Mouse (Mus musculus): Measurements from ENCODE around the gene Car5a. TPM values are rescaled to one million over a fixed set of nuclear protein-coding genes. Genes with fewer than 3 reads are reported as not detected.

The Car5a gene
- polyA plus RNA-seq, 2 experiments, result 0.87 to 1.3 TPM

DNA sequence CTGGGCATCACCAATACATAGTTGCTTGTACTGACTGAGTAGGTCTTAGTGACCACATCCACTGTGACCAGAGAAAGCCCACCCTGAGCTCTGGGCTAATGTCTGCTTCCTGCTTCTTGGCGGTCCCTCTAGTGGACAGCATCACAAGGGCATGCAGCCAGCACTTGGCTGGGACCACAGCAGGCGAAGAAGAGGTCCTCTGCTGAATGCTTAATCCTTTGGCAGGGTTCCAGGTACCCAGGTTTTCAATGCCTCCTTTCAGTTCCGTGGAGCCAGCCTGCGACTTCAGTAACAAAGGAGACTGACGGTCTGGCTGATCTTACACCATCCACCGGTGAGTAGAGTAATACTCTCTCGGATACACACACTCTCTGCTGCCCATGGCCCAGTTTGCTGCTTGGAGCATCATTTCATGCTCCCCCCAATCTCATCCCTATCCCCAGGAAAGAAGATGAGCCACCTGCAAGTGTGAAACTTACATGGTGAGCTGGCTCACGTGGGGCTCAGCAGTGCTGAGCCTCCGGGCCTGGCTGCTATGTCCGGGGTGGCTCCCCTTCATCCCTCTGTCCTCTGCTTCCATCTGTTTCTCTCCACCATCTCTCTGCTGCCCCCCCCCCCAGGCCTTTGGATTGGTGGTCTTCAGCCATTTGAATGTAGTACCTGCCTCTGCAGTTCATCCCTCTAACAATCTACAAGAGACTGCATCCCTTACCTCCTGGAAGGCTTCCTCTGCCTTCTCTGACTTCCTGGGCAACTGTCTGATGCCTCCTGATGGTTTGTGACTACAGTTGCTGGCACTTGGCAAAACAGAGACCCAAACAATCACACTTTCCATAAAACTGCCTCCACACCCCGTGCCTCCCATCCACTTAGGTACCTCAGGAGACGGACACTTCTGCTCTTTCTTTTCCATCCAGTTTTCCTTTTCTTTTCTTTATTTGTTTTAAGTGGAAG lies 9.1 kb downstream of the Car5a start:
- DNase-seq (ENCODE audit: low read depth in 3 of 3, low spot score in 3 of 3) (no peak), ATAC-seq (ENCODE audit: insufficient read depth) (no peak)
- no peak overlapping the region for H3K4me2 ChIP-seq (ENCODE audit: low read depth)
- no peaks in the 10 kb centered on the region for H3K27me3 ChIP-seq (ENCODE audit: control insufficient read depth, insufficient read depth, low read length)
- H3K4me3 ChIP-seq (ENCODE audit: insufficient read depth in 1 of 2, low read depth in 2 of 2, low read length in 2 of 2), result no peak overlapping the region
- TF ChIP-seq EP300 (IDR thresholded peaks at IDR 0.05; ENCODE audit: low read depth), result no peak
- peak; percentile 49 for TF ChIP-seq CTCF (IDR thresholded peaks at IDR 0.05; ENCODE audit: low read depth)
- H3K9me3 ChIP-seq (ENCODE audit: control insufficient read depth, low read length), result no peaks in the 10 kb centered on the region
- H3K4me1 ChIP-seq (replicated peaks; ENCODE audit: control insufficient read depth in 2 of 2, insufficient read depth in 2 of 2, low read length in 1 of 2), result no peaks in the 10 kb centered on the region; a peak in 1 of 4 replicates
- WGBS (ENCODE audit: insufficient replicate concordance), result 58% methylated on average over 12 of the region's 12 CpGs
- no peak overlapping the region for H3K9ac ChIP-seq (replicated peaks)
- H3K36me3 ChIP-seq (replicated peaks; ENCODE audit: control insufficient read depth, insufficient read depth, low read depth), result no peaks in the 10 kb centered on the region
- H3K27ac ChIP-seq, result no peak overlapping the region

DNA sequence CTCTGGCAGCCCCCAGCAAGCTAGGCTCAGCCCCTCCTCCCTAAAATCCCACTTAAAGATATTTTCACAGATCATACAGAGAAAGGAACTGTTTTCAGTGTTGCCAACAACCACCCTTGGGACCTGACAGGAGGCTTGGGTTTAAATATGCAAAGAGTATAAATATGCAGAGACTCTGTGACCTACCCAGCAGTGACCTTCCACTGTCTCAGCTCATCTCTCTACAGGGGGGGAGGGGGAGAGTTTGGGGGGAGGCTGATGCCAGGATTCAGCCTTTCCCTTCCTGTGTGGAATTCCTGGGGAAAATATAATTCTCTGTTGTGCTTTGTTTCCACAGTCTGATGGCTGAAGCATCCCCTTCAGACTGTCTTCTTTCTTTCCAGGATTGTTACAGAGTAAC lies 9.8 kb downstream of the Car5a start:
- no peaks in the 10 kb centered on the region; a peak in 1 of 4 replicates for H3K4me1 ChIP-seq (replicated peaks; ENCODE audit: control insufficient read depth in 2 of 2, insufficient read depth in 2 of 2, low read length in 1 of 2)
- H3K27me3 ChIP-seq (ENCODE audit: control insufficient read depth, insufficient read depth, low read length), result no peaks in the 10 kb centered on the region
- no peak for ATAC-seq (ENCODE audit: insufficient read depth)
- H3K9ac ChIP-seq (replicated peaks), result no peak overlapping the region
- no peaks in the 10 kb centered on the region for H3K9me3 ChIP-seq (ENCODE audit: control insufficient read depth, low read length)
- no peaks in the 10 kb centered on the region for H3K36me3 ChIP-seq (replicated peaks; ENCODE audit: control insufficient read depth, insufficient read depth, low read depth)
- no peak overlapping the region for H3K27ac ChIP-seq
- H3K4me2 ChIP-seq (ENCODE audit: low read depth), result no peak overlapping the region
- no peak overlapping the region for H3K4me3 ChIP-seq (ENCODE audit: insufficient read depth in 1 of 2, low read depth in 2 of 2, low read length in 2 of 2)
- no peak for TF ChIP-seq EP300 (IDR thresholded peaks at IDR 0.05; ENCODE audit: low read depth)
- TF ChIP-seq CTCF (IDR thresholded peaks at IDR 0.05; ENCODE audit: low read depth), result no peak
- no peak for DNase-seq (ENCODE audit: low read depth in 3 of 3, low spot score in 3 of 3)

DNA sequence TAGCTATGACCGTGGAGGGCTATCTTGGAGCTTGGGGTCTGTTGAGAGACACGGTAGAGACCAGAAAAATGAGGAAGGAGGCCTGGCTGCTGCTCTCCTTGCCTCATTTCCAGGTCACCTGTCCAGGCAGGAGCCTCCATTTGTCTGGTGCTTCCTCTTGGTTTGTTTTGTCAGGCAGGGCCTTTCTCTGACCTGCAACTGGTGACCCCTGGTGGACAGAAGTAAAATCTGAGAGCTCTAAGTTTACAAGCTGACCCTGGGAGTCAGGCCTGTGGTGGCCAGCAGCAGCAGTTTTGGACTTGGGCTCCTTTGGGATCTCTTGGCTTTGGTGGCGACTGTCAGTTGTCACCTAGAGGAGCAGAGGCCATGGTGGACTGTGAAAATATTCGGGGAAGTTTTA lies 10.2 kb downstream of the Car5a start:
- Histone ChIP-seq H3K27ac (no peak overlapping the region), H3K27me3 (ENCODE audit: control insufficient read depth, insufficient read depth, low read length) (no peaks in the 10 kb centered on the region), H3K4me1 (replicated peaks; ENCODE audit: control insufficient read depth in 2 of 2, insufficient read depth in 2 of 2, low read length in 1 of 2) (no peaks in the 10 kb centered on the region; a peak in 1 of 4 replicates), H3K9ac (replicated peaks) (no peak overlapping the region), H3K9me3 (ENCODE audit: control insufficient read depth, low read length) (no peaks in the 10 kb centered on the region), H3K4me3 (ENCODE audit: insufficient read depth in 1 of 2, low read depth in 2 of 2, low read length in 2 of 2) (no peak overlapping the region), H3K36me3 (replicated peaks; ENCODE audit: control insufficient read depth, insufficient read depth, low read depth) (no peaks in the 10 kb centered on the region), H3K4me2 (ENCODE audit: low read depth) (no peak overlapping the region)
- 26% methylated on average over 4 of the region's 4 CpGs for whole genome bisulfite sequencing (ENCODE audit: insufficient replicate concordance)
- ATAC-seq (ENCODE audit: insufficient read depth) (no peak), DNase-seq (ENCODE audit: low read depth in 3 of 3, low spot score in 3 of 3) (no peak)
- no peak for TF ChIP-seq EP300 (IDR thresholded peaks at IDR 0.05; ENCODE audit: low read depth)
- TF ChIP-seq CTCF (IDR thresholded peaks at IDR 0.05; ENCODE audit: low read depth), result peak; percentile 68

DNA sequence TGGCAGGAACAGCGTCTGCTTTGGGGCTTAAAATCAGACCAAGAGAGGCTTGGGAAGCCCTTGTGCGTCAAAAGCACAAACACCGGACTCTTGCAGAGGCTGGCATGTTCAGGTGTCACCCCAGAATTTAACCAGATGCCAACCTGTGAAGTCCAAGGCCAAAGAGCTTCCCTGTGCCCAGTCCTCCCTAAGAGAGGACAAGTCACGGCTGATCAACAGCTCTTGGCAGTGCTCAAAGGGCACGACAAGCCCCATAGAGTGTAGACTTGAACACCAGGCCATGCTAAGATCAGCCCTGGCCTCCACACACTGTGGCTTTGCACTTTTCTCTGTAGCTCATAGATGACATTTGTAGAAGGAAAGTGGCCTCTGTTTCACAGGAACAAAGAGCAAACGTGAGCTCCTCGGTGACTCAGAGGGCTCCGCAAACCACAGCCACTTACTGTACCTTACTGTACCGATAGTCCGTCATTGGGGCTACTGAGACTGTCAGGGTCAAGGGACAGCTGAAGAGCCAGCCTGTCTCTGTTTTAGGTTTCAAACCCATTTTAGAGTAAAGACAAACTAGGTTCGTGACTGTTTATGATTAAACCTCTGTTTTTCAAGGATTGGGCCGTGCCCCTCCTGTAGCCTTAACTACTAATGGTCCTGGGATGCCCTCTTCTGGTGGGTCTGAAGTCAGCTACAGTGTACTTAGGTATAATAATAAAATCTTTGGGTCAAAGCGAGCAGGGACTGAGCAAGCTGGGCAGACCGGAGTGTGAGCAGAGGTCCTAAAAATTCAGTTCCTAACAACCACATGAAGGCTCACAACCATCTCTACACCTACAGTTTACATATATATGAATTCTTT lies 11.8 kb downstream of the Car5a start:
- Histone ChIP-seq H3K9me3 (ENCODE audit: control insufficient read depth, low read length) (no peaks in the 10 kb centered on the region), H3K4me3 (ENCODE audit: insufficient read depth in 1 of 2, low read depth in 2 of 2, low read length in 2 of 2) (no peak overlapping the region)
- whole genome bisulfite sequencing (ENCODE audit: insufficient replicate concordance), result 68% methylated on average over 14 of the region's 14 CpGs

More for the DNA sequence above, 11.8 kb downstream of the Car5a start:
- TF ChIP-seq CTCF (IDR thresholded peaks at IDR 0.05; ENCODE audit: low read depth), result peak; percentile 34; the same call in 1 of the 2 replicates
- no peak for TF ChIP-seq EP300 (IDR thresholded peaks at IDR 0.05; ENCODE audit: low read depth)
- Histone ChIP-seq H3K4me1 (replicated peaks; ENCODE audit: control insufficient read depth in 2 of 2, insufficient read depth in 2 of 2, low read length in 1 of 2) (no peaks in the 10 kb centered on the region), H3K36me3 (replicated peaks; ENCODE audit: control insufficient read depth, insufficient read depth, low read depth) (no peaks in the 10 kb centered on the region), H3K4me2 (ENCODE audit: low read depth) (no peak overlapping the region), H3K27ac (no peak overlapping the region), H3K27me3 (ENCODE audit: control insufficient read depth, insufficient read depth, low read length) (no peaks in the 10 kb centered on the region), H3K9ac (replicated peaks) (no peak overlapping the region)
- ATAC-seq (ENCODE audit: insufficient read depth), result no peak
- DNase-seq (ENCODE audit: low read depth in 3 of 3, low spot score in 3 of 3), result no peak
